Mouse (Mus musculus) liver, adult 2 months (tissue): Measurements from ENCODE around the gene Foxp1. TPM values are rescaled to one million over a fixed set of nuclear protein-coding genes. Genes with fewer than 3 reads are reported as not detected.

Source experiments
- DNase-seq: peaks from one replicate; pipeline ENCODE4 v3.0.0-alpha.2; 2011; ENCODE audit warnings: low read depth, low spot score; ENCODE audit errors: extremely low read depth
- H3K27ac ChIP-seq: fragments of 200-500 bp; replicated peaks from 2 replicates; pipeline ENCODE4 v1.5.1; 2012; ENCODE audit warnings: low read depth, mild to moderate bottlenecking, control low read depth, inconsistent platforms, low read length; ENCODE audit not compliant: insufficient read depth
- H3K27me3 ChIP-seq: fragments of 200-500 bp; 2 replicates; pipeline ENCODE4 v1.6.1; 2012; ENCODE audit warnings: mild to moderate bottlenecking, moderate library complexity, low read length, inconsistent platforms; ENCODE audit not compliant: control insufficient read depth, insufficient read depth
- H3K36me3 ChIP-seq: fragments of 200-500 bp; 2 replicates; pipeline ENCODE4 v1.6.1; 2012; ENCODE audit warnings: low read length, inconsistent platforms; ENCODE audit not compliant: control insufficient read depth, insufficient read depth
- H3K4me1 ChIP-seq: fragments of 200-500 bp; 2 replicates; pipeline ENCODE4 v1.6.1; 2011; ENCODE audit warnings: low read length; ENCODE audit not compliant: control insufficient read depth, insufficient read depth
- H3K4me3 ChIP-seq: fragments of 200-500 bp; 2 replicates; pipeline ENCODE4 v1.5.1; 2011; ENCODE audit warnings: low read depth, mild to moderate bottlenecking, control low read depth, low read length, moderate library complexity; ENCODE audit not compliant: insufficient read depth
- H3K79me2 ChIP-seq: fragments of 200-500 bp; 2 replicates; pipeline ENCODE4 v1.6.1; 2012; ENCODE audit warnings: inconsistent platforms, mild to moderate bottlenecking, low read length, moderate library complexity; ENCODE audit not compliant: control insufficient read depth, insufficient read depth
- H3K9ac ChIP-seq: fragments of 200-500 bp; 2 replicates; pipeline ENCODE4 v1.6.1; 2012; ENCODE audit warnings: low read depth, mild to moderate bottlenecking, control low read depth, inconsistent platforms, low read length
- CTCF ChIP-seq: fragments of 200-500 bp; IDR thresholded peaks from 2 replicates; pipeline ENCODE4 v1.5.1; 2011; ENCODE audit warnings: low read depth, low read length, control low read depth
- POLR2A ChIP-seq: fragments of 200-500 bp; IDR thresholded peaks from 2 replicates; pipeline ENCODE4 v1.6.1; 2011; ENCODE audit warnings: low read length, control low read depth; ENCODE audit not compliant: insufficient read depth; ENCODE audit errors: extremely low read depth
- WGBS: fragments of 180-500 bp; shearing (Covaris S2); methylation state at CpG from one replicate; pipeline ENCODE4 v1.1.7; 2018; 5-methylcytosine and 5-hydroxymethylcytosine counted together
- polyA plus RNA-seq: library from polyadenylated mRNA; depleted of rRNA; stranded (reverse); fragments of >200 nt; gene quantifications from 2 replicates; pipeline ENCODE4 v1.2.3, GENCODE M21; 2012
- total RNA-seq: library from RNA; depleted of rRNA; stranded (reverse); fragments of >200 nt; gene quantifications from 2 replicates; pipeline ENCODE4 v1.2.3, GENCODE M21; 2014

Foxp1 gene
- total and polyA plus RNA-seq, 2 experiments: 22.7 to 24.8 TPM

DNA sequence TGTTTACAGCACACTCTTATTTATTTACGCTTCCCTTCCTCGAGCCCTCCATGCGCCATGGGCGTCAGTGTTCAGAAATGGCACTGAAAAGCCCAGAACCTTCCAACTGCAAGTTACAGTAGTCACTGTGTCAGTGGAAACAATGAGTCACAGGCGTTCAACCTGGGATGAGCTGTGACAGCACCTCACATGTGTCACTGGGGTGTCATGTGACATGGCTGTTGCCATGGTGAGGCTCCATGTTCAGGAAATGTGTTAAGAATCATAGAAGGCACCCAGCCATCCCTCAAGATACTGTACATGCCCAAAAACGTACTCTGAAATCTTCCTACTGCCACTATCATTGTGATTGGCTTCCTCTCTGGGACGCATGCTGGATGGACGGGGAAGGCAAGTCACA lies 101.9 kb downstream of the Foxp1 start:
- H3K9ac ChIP-seq: no peak overlapping the region
- H3K4me3 ChIP-seq: no peak overlapping the region
- H3K27ac ChIP-seq: no peak overlapping the region
- TF ChIP-seq POLR2A: no peak
- no peak for TF ChIP-seq CTCF
- no peaks in the 10 kb centered on the region for H3K4me1 ChIP-seq
- WGBS: 91% methylated on average over 8 of the region's 8 CpGs
- H3K79me2 ChIP-seq: peaks cover 5% of the 10 kb centered on the region; the same call in 1 of the 2 replicates
- H3K27me3 ChIP-seq: no peaks in the 10 kb centered on the region
- no peaks in the 10 kb centered on the region; the same call in 1 of the 2 replicates for H3K36me3 ChIP-seq
- DNase-seq: no peak

DNA sequence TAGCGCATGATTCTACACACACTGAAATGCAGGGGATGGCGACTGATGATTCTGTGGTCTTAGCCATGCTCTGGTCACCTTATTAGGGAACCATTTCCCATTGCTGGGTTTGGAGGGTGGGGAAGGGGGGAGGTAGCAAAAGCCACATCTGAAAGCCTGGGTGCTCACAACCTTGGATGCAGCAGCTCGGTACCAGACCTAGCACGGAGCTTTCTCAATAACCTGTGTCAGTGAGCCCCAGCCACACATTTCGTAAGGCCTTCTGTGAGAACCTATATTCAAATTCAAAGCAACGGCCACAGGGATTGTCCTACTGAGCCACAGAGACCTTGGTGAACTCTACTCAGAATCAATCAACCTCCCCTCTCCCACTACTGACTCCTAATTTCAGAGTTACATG lies 109.9 kb downstream of the Foxp1 start:
- Histone ChIP-seq H3K27ac (no peak overlapping the region), H3K9ac (no peak overlapping the region), H3K4me1 (no peaks in the 10 kb centered on the region), H3K36me3 (no peaks in the 10 kb centered on the region; the same call in 1 of the 2 replicates), H3K4me3 (no peak overlapping the region), H3K79me2 (peaks cover 16% of the 10 kb centered on the region; the same call in 1 of the 2 replicates), H3K27me3 (no peaks in the 10 kb centered on the region)
- 87% methylated on average over 6 of the region's 6 CpGs for WGBS
- no peak for DNase-seq
- TF ChIP-seq CTCF: no peak
- no peak for TF ChIP-seq POLR2A

DNA sequence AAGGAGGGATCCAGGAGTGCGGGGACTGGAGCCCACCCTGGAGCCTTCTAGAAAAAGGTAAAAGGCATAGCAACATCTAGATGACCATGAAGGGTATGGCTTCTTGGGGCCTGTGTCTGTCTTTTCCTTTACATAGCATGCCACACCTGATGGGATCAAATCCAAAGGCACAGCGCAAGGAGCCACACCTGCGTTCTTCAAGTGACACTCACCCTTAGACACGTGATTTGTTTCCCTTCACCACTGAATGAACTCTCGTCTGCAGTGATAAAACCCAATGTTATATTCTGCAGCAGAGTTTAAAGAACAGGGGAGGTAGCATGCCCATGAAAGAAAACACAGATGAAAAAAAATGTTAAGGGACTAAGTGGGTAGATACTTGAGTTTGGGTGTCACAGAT lies 112.9 kb downstream of the Foxp1 start:
- H3K27ac ChIP-seq: no peak overlapping the region
- no peak for DNase-seq
- no peaks in the 10 kb centered on the region for H3K27me3 ChIP-seq
- H3K9ac ChIP-seq: no peak overlapping the region
- TF ChIP-seq CTCF (no peak), POLR2A (no peak)
- H3K79me2 ChIP-seq: peaks cover 12% of the 10 kb centered on the region; the same call in 1 of the 2 replicates
- no peaks in the 10 kb centered on the region; the same call in 1 of the 2 replicates for H3K36me3 ChIP-seq
- no peaks in the 10 kb centered on the region for H3K4me1 ChIP-seq
- 95% methylated on average over 5 of the region's 5 CpGs for WGBS
- no peak overlapping the region for H3K4me3 ChIP-seq

DNA sequence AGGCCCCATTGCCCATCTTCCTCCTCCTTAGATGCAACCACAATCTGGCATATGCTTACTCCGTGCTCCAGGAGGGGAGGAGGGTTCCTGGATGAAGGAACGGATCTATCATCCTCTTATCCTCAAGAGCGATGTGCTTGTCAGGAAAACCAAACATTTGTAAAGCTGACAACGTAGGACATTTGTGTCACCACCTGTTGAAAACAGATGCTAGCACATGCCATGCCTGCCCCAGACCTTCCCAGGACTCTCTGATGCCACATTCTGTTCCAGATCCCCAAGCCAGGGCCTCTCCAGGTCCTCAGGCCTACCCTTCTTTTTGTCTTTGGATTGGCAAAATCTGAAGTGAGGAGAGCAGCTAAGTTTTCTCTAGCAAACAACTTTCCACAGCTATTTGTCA lies 113.6 kb downstream of the Foxp1 start:
- Histone ChIP-seq H3K27ac (no peak overlapping the region), H3K9ac (no peak overlapping the region), H3K36me3 (no peaks in the 10 kb centered on the region), H3K4me3 (no peak overlapping the region), H3K79me2 (peaks cover 10% of the 10 kb centered on the region; the same call in 1 of the 2 replicates), H3K4me1 (no peaks in the 10 kb centered on the region), H3K27me3 (no peaks in the 10 kb centered on the region)
- no peak for DNase-seq
- TF ChIP-seq CTCF: no peak
- no peak for TF ChIP-seq POLR2A
- 93% methylated on average over 4 of the region's 4 CpGs for WGBS

DNA sequence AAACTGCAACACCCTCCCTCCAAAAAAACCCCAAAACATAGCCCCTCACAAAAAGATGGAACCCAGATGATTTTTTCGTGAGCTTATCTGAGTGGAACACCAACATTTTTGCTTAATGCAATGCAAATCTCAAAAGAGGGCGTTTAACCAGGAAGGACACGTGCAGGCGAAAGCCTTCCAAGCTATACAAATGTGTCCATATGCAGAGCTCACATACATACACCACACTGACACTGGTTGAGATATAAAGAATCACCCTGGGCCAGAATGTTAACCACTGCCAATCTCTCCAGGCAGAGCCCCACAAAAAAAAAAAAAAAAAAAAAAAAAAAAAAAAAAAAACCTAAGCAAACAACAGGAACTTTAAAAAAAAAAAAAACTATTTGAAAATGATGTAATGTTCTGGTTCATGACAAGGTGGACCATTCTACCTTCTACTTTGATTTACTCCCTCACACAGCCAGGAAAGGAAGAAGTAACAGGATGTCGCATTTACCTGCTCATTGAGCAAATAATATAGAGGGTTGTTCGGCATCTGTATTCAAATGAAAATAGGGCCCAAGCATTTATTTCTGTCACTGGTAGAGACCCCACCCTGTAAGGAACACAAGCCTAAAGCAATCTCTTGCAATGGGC lies 118.6 kb downstream of the Foxp1 start:
- no peaks in the 10 kb centered on the region for H3K27me3 ChIP-seq
- H3K27ac ChIP-seq: no peak overlapping the region
- H3K36me3 ChIP-seq: no peaks in the 10 kb centered on the region
- peaks cover 4% of the 10 kb centered on the region; the same call in 1 of the 2 replicates for H3K79me2 ChIP-seq
- peak; percentile 17 for DNase-seq
- H3K4me1 ChIP-seq: no peaks in the 10 kb centered on the region
- WGBS: 85% methylated on average over 6 of the region's 6 CpGs
- TF ChIP-seq CTCF: no peak
- no peak for TF ChIP-seq POLR2A
- H3K9ac ChIP-seq: no peak overlapping the region
- no peak overlapping the region for H3K4me3 ChIP-seq

DNA sequence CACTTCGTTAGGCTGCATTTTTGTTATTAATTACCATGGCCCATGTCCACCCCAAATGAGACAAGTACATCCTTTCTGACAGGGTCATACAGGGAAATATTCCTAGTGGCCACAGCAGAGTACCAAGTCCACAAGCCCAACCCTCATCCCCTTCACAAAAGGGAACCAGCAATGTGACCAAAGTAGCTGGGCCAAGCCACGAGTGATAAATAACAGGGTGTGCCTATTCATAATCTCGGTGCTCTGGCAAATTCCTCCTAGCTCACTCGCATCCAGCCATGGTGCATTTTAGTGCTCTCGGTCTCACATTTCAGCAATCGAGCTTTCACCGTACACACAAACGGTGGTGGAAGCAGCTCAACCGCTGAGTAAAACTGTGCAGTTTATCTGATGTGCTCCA lies 119.6 kb downstream of the Foxp1 start:
- DNase-seq: no peak
- H3K9ac ChIP-seq: no peak overlapping the region
- H3K36me3 ChIP-seq: 0 out of 2 replicates have a peak, but pooled peaks cover 3% of the 10 kb centered on the region
- H3K27me3 ChIP-seq: no peaks in the 10 kb centered on the region
- no peak for TF ChIP-seq CTCF
- TF ChIP-seq POLR2A: no peak
- H3K4me1 ChIP-seq: no peaks in the 10 kb centered on the region
- no peak overlapping the region for H3K4me3 ChIP-seq
- peaks cover 5% of the 10 kb centered on the region for H3K79me2 ChIP-seq
- H3K27ac ChIP-seq: no peak overlapping the region
- WGBS: 82% methylated on average over 9 of the region's 9 CpGs
